Mouse (Mus musculus) C2C12 (cell line): Measurements from ENCODE around the gene Pms2. TPM values are rescaled to one million over a fixed set of nuclear protein-coding genes. Genes with fewer than 3 reads are reported as not detected.

Experiments
- H3K27me3 ChIP-seq: one replicate; pipeline ENCODE4 v1.6.1; 2011; ENCODE audit not compliant: control insufficient read depth, insufficient read depth, insufficient read length
- H3K36me3 ChIP-seq: one replicate; pipeline ENCODE4 v1.6.1; 2011; ENCODE audit not compliant: control insufficient read depth, insufficient read depth
- H3K4me3 ChIP-seq: one replicate; pipeline ENCODE4 v1.5.1; 2011; ENCODE audit warnings: mild to moderate bottlenecking, control low read depth; ENCODE audit not compliant: poor library complexity, insufficient read depth, severe bottlenecking
- H3K79me2 ChIP-seq: one replicate; pipeline ENCODE4 v1.6.1; 2011; ENCODE audit not compliant: control insufficient read depth, insufficient read depth
- H3K79me3 ChIP-seq: one replicate; pipeline ENCODE4 v1.6.1; 2011; ENCODE audit warnings: low read depth, control low read depth
- H3ac ChIP-seq: one replicate; pipeline ENCODE3; 2011; ENCODE audit warnings: low read depth; ENCODE audit not compliant: control insufficient read depth, insufficient read length
- CEBPB ChIP-seq: IDR thresholded peaks from one replicate; pipeline ENCODE4 v1.6.1; 2011; ENCODE audit warnings: low read depth, mild to moderate bottlenecking, control low read depth, moderate library complexity
- CTCF ChIP-seq: IDR thresholded peaks from one replicate; pipeline ENCODE4 v1.5.1; 2011; ENCODE audit not compliant: control insufficient read depth, insufficient read depth, insufficient read length
- FOSL1 ChIP-seq: IDR thresholded peaks from one replicate; pipeline ENCODE4 v1.8.0; 2011; ENCODE audit warnings: mild to moderate bottlenecking, low read length; ENCODE audit not compliant: poor library complexity, insufficient read depth, severe bottlenecking
- MAX ChIP-seq: IDR thresholded peaks from one replicate; pipeline ENCODE4 v1.6.1; 2011; ENCODE audit warnings: mild to moderate bottlenecking, control low read depth
- MYOD1 ChIP-seq: IDR thresholded peaks from one replicate; pipeline ENCODE4 v1.6.1; 2011; ENCODE audit warnings: low read depth; ENCODE audit not compliant: control insufficient read depth, insufficient read length
- MYOG ChIP-seq: IDR thresholded peaks from one replicate; pipeline ENCODE4 v1.6.1; 2011; ENCODE audit not compliant: control insufficient read depth, insufficient read length; ENCODE audit errors: extremely low read depth
- USF1 ChIP-seq: IDR thresholded peaks from one replicate; pipeline ENCODE4 v1.6.1; 2011; ENCODE audit warnings: low read depth, mild to moderate bottlenecking, control low read depth, moderate library complexity
- long read RNA-seq, 2 experiments: library from polyadenylated mRNA; unstranded; transcript quantifications; one replicate each; pipeline ENCODE4 v2.0.0; 2019 to 2020
- polyA plus RNA-seq: library from polyadenylated mRNA; unstranded; fragments of >200 nt; fragmentation: generic; extraction: Trizol; gene quantifications from one replicate; pipeline ENCODE4 v1.2.1, GENCODE M21; 2012; ENCODE audit warnings: missing spikeins

Pms2 gene
- polyA plus RNA-seq = 7.0 TPM
- long read RNA-seq, experiment 1, full-length matches to known transcripts = 7 of 9 reads
- long read RNA-seq, experiment 1, partial matches to known transcripts = 0 of 9 reads
- long read RNA-seq, experiment 1, other reads (novel, unspliced or antisense) = 2 of 9 reads
- long read RNA-seq, experiment 2, full-length matches to known transcripts = 145 of 187 reads
- long read RNA-seq, experiment 2, partial matches to known transcripts = 6 of 187 reads
- long read RNA-seq, experiment 2, other reads (novel, unspliced or antisense) = 36 of 187 reads

GRCm38 (mm10) chr5:143909417-143910400, at the start of gene Pms2, which contains the start of gene Aimp2:
Gene Pms2 (plus strand): TSS chr5:143909964.
Gene Aimp2 (minus strand): TSS chr5:143909847.
- TF ChIP-seq USF1 (no peak), MAX (peak; percentile 96), CTCF (no peak), CEBPB (no peak), FOSL1 (no peak)
- Histone ChIP-seq H3K79me3 (peaks cover 53% of the 10 kb centered on the region), H3K4me3 (peak within 1 kb of the TSS; percentile 63), H3K27me3 (no peaks in the 10 kb centered on the region), H3ac (peak within 1 kb of the TSS; percentile 77), H3K36me3 (peaks cover 44% of the 10 kb centered on the region), H3K79me2 (peaks cover 95% of the 10 kb centered on the region)

GRCm38 (mm10) chr5:143871547-143872169, 38.1 kb upstream of the Pms2 start:
- no peaks in the 10 kb centered on the region for H3K27me3 ChIP-seq
- H3K79me2 ChIP-seq = no peaks in the 10 kb centered on the region
- no peaks in the 10 kb centered on the region for H3K79me3 ChIP-seq
- no peak overlapping the region for H3ac ChIP-seq
- TF ChIP-seq CEBPB = no peak
- no peak for TF ChIP-seq MYOG
- no peak for TF ChIP-seq CTCF
- no peak for TF ChIP-seq MYOD1
- no peak for TF ChIP-seq FOSL1
- TF ChIP-seq USF1 = no peak
- no peak for TF ChIP-seq MAX
- H3K4me3 ChIP-seq = no peak overlapping the region
- H3K36me3 ChIP-seq = peaks cover 23% of the 10 kb centered on the region

GRCm38 (mm10) chr5:143874571-143874970, 35.2 kb upstream of the Pms2 start:
- H3K36me3 ChIP-seq = peaks cover 35% of the 10 kb centered on the region
- TF ChIP-seq MAX = no peak
- no peaks in the 10 kb centered on the region for H3K79me3 ChIP-seq
- no peak overlapping the region for H3K4me3 ChIP-seq
- no peaks in the 10 kb centered on the region for H3K79me2 ChIP-seq
- H3K27me3 ChIP-seq = no peaks in the 10 kb centered on the region
- no peak overlapping the region for H3ac ChIP-seq

- peaks cover 50% of the 10 kb centered on the region for H3K36me3 ChIP-seq
- H3K79me3 ChIP-seq = no peaks in the 10 kb centered on the region
- TF ChIP-seq MAX = no peak
- no peak for TF ChIP-seq MYOD1
- TF ChIP-seq FOSL1 = no peak
- no peak for TF ChIP-seq USF1
- TF ChIP-seq CTCF = no peak
- no peak for TF ChIP-seq CEBPB
- no peak for TF ChIP-seq MYOG
- no peaks in the 10 kb centered on the region for H3K79me2 ChIP-seq
- H3K27me3 ChIP-seq = no peaks in the 10 kb centered on the region
- H3ac ChIP-seq = no peak overlapping the region
- no peak overlapping the region for H3K4me3 ChIP-seq
Measured at GRCm38 (mm10) chr5:143885274-143885673, 24.5 kb upstream of the Pms2 start.

GRCm38 (mm10) chr5:143890741-143891140, 19.0 kb upstream of the Pms2 start:
- peaks cover 51% of the 10 kb centered on the region for H3K36me3 ChIP-seq
- no peak overlapping the region for H3K4me3 ChIP-seq
- TF ChIP-seq MYOD1 (no peak), FOSL1 (no peak)
- no peaks in the 10 kb centered on the region for H3K79me2 ChIP-seq
- no peaks in the 10 kb centered on the region for H3K27me3 ChIP-seq
- no peaks in the 10 kb centered on the region for H3K79me3 ChIP-seq
- H3ac ChIP-seq = no peak overlapping the region
